Mouse (Mus musculus): ENCODE results near the gene Atxn2l. TPM values are rescaled to one million over a fixed set of nuclear protein-coding genes. Genes with fewer than 3 reads are reported as not detected.

Atxn2l gene
- polyA plus RNA-seq, 1 experiment from 2014 or later: 61.9 TPM

DNA sequence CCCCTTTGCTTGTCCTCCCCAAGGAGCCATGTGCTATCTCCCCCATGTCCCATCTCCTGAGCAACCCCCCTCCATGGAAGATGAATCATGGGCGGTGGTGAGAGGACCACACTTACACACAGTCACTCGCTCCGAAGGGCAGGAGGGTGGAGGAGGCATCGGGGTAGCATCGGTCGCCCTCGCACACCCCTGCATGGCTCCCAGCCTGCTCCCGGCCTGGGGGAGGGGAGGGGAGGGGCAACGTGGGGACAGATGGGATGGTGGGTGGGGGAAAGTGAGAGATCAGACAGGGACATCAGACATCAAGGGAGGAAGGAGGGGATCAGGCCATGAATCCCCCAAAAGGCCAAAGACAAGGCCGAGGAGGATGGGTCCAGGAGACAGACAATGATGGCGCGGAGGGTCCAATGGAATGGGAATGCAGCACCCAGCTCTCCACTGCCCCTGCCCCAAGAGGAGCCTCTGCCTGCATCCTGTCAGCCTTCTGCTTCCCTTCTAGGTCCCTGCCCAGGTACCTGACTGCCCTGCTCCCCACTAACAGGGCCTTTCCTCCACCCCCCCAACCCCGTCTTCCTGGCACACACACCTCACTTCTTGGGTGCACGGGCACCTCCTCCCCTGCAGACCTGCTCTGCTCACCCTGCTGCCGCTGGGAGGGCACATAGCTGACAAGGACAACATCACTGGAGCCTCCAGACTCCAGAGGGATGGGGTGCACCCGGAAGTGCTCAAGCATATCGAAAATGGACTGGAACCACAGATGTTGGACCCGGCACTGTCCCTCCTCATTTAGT lies 35.2 kb downstream of the Atxn2l start:
- H3K4me1 ChIP-seq (ENCODE audit: insufficient read depth): no peaks in the 10 kb centered on the region
- no peaks in the 10 kb centered on the region for H3K9me3 ChIP-seq (ENCODE audit: low read depth, low read length)
- no peak for DNase-seq
- H3K36me3 ChIP-seq (ENCODE audit: insufficient read depth): peaks cover 65% of the 10 kb centered on the region
- H3K4me3 ChIP-seq (ENCODE audit: low read depth, low read length): no peak overlapping the region
- no peak overlapping the region for H3K9ac ChIP-seq
- TF ChIP-seq CTCF (IDR thresholded peaks at IDR 0.05; ENCODE audit: low read depth): no peak
- 82% methylated on average over 18 of the region's 18 CpGs for WGBS
- H3K4me2 ChIP-seq: no peak overlapping the region
- H3K27ac ChIP-seq (ENCODE audit: low read depth): no peak overlapping the region
- no peaks in the 10 kb centered on the region for H3K27me3 ChIP-seq (ENCODE audit: insufficient read depth, low read length)
- no peak for ATAC-seq (ENCODE audit: insufficient read depth)

DNA sequence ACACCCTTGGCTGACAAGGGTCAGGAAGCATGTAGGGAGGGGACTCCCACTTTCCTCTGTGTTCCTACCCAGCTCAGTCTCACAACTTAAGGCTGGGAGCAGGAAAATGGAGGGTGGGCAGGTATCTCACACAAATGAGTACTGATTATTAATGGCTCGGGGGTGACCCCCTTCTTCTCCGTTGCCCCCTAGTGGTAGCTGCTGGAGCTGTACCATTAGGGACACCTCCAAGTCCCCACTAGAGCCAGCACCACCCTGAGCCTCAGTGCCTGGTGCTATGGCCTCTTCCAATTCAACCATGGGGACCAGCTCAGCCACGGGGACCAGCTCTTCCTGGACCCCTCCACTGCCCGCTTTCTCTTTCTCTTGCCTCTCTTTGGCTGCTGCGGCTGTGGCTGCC lies 36.0 kb downstream of the Atxn2l start:
- H3K27ac ChIP-seq (ENCODE audit: low read depth): no peak overlapping the region
- H3K4me3 ChIP-seq (ENCODE audit: low read depth, low read length): no peak overlapping the region
- H3K36me3 ChIP-seq (ENCODE audit: insufficient read depth): peaks cover 59% of the 10 kb centered on the region
- ATAC-seq (ENCODE audit: insufficient read depth) (peak; percentile 47; the same call in 1 of the 2 replicates), DNase-seq (peak; percentile 47)
- TF ChIP-seq CTCF (IDR thresholded peaks at IDR 0.05; ENCODE audit: low read depth): peak; percentile 69
- 64% methylated on average over 5 of the region's 5 CpGs for WGBS
- no peaks in the 10 kb centered on the region for H3K27me3 ChIP-seq (ENCODE audit: insufficient read depth, low read length)
- no peaks in the 10 kb centered on the region for H3K4me1 ChIP-seq (ENCODE audit: insufficient read depth)
- no peaks in the 10 kb centered on the region for H3K9me3 ChIP-seq (ENCODE audit: low read depth, low read length)
- no peak overlapping the region for H3K9ac ChIP-seq
- no peak overlapping the region for H3K4me2 ChIP-seq

DNA sequence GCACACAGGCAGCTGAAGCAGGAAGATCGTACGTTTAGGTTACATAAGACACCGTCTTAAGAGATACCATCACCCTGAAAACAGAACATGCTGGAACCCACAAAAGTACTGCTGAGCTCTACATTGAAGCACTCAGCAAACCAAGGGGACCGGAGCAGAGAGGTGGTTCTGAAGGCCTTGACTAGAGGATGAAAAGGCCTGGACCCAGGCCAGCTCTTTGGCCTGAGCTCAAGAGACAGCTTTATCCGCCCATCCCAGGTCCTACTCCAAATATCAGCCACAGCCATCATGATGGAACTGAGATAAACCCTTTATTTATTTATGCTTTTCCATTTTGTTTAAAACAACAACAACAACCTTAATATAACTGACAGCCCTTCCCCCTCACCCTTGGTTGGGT lies 36.5 kb downstream of the Atxn2l start:
- ATAC-seq (ENCODE audit: insufficient read depth): no peak
- Histone ChIP-seq H3K36me3 (ENCODE audit: insufficient read depth) (peaks cover 53% of the 10 kb centered on the region), H3K27ac (ENCODE audit: low read depth) (no peak overlapping the region), H3K9me3 (ENCODE audit: low read depth, low read length) (no peaks in the 10 kb centered on the region), H3K27me3 (ENCODE audit: insufficient read depth, low read length) (no peaks in the 10 kb centered on the region), H3K9ac (no peak overlapping the region), H3K4me2 (no peak overlapping the region), H3K4me1 (ENCODE audit: insufficient read depth) (no peaks in the 10 kb centered on the region), H3K4me3 (ENCODE audit: low read depth, low read length) (no peak overlapping the region)
- no peak for DNase-seq
- TF ChIP-seq CTCF (IDR thresholded peaks at IDR 0.05; ENCODE audit: low read depth): no peak
- WGBS: 78% methylated on average over 5 of the region's 5 CpGs

DNA sequence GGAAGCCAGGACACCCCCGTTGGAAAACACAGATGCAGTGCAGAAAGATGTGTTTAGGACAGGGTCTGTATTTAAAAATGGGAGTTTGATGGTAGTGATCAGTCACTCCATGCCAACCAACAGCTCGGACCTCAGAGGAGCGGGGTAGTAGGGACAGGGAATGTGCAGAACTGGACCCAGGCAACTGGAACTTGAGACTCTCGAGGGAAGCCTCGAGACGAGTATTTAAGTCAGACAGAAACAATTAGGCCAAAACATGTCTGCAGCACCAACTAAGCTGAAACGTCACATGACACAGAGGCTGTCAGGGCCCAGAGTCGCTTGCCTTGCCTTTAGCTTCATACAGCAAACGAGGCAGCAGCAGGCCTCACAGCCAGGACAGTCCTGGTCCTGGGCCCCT lies 37.1 kb downstream of the Atxn2l start:
- no peak for TF ChIP-seq CTCF (IDR thresholded peaks at IDR 0.05; ENCODE audit: low read depth)
- H3K9ac ChIP-seq: no peak overlapping the region
- peak; percentile 15 for DNase-seq
- H3K4me3 ChIP-seq (ENCODE audit: low read depth, low read length): no peak overlapping the region
- no peaks in the 10 kb centered on the region for H3K4me1 ChIP-seq (ENCODE audit: insufficient read depth)
- H3K27ac ChIP-seq (ENCODE audit: low read depth): no peak overlapping the region; the same call in 1 of the 2 replicates
- ATAC-seq (ENCODE audit: insufficient read depth): no peak
- no peaks in the 10 kb centered on the region for H3K9me3 ChIP-seq (ENCODE audit: low read depth, low read length)
- no peaks in the 10 kb centered on the region for H3K27me3 ChIP-seq (ENCODE audit: insufficient read depth, low read length)
- no peak overlapping the region for H3K4me2 ChIP-seq
- WGBS: 36% methylated on average over 9 of the region's 9 CpGs
- peaks cover 47% of the 10 kb centered on the region for H3K36me3 ChIP-seq (ENCODE audit: insufficient read depth)

DNA sequence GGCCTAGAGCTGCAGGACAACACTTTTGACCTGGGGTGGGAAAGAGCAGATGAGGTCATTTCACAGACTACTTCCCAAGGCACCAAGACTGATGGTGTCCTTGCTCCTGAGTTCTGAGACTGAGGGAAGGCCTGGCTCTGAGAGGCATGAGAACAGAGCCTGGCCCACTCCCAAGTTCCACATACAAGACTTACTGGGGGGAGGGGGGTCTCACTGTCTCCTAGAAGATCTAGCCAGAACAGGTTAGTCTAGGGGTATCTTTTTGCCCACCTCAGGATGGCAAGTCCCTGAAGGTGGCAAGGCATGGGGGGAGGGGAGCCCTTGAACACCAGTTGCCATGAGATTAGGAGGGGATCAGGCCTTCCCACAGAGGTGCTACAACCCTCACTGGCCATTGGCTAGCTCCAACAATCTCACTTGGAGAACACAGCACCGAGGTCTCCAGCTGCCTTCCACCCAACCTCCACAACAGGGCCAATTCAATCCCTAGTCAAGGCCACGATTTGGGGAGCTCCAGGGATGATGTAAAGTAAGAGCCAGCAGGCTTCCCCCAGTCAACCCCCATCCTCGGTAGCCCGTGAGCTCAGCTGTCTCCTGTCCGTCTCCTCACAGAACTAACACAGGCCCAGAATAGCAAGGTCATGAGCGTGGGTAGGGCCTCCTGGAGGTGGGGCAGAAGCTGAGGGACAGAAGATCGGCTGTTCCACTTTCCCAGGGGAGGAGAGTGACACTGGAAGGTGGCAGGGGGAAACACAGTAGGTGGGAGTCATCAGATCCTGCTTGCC lies 37.8 kb downstream of the Atxn2l start:
- no peak overlapping the region for H3K4me2 ChIP-seq
- DNase-seq (no peak), ATAC-seq (ENCODE audit: insufficient read depth) (no peak)
- no peaks in the 10 kb centered on the region for H3K9me3 ChIP-seq (ENCODE audit: low read depth, low read length)
- no peak overlapping the region for H3K4me3 ChIP-seq (ENCODE audit: low read depth, low read length)
- 20% methylated on average over 7 of the region's 7 CpGs for WGBS
- TF ChIP-seq CTCF (IDR thresholded peaks at IDR 0.05; ENCODE audit: low read depth): no peak
- no peaks in the 10 kb centered on the region for H3K4me1 ChIP-seq (ENCODE audit: insufficient read depth)
- H3K27me3 ChIP-seq (ENCODE audit: insufficient read depth, low read length): no peaks in the 10 kb centered on the region
- peak overlapping the region; percentile 12; the same call in 1 of the 2 replicates for H3K27ac ChIP-seq (ENCODE audit: low read depth)
- H3K9ac ChIP-seq: no peak overlapping the region
- H3K36me3 ChIP-seq (ENCODE audit: insufficient read depth): peaks cover 42% of the 10 kb centered on the region

DNA sequence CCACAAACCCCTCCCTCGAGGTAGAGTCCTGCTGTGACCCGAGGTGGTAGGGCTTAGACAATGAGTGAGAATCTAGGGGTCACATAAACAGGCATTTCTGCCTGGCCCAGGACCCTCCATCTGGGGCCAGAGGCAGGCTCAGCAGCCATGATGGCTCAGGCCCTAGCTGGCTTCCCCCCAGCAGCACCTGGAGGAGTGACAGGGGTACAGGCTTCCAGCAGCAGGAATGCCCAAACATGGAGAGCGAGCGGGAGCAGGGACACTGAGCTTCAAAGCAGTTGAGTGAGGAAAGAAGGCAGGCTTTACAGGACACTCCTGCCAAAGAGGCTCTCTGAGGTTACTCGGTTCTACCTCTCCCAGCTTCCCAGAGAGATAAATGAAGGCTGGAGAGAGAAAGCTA lies 38.4 kb downstream of the Atxn2l start:
- Histone ChIP-seq H3K4me1 (ENCODE audit: insufficient read depth) (no peaks in the 10 kb centered on the region), H3K9ac (no peak overlapping the region), H3K4me3 (ENCODE audit: low read depth, low read length) (no peak overlapping the region), H3K27ac (ENCODE audit: low read depth) (peak overlapping the region; percentile 12; the same call in 1 of the 2 replicates), H3K36me3 (ENCODE audit: insufficient read depth) (peaks cover 37% of the 10 kb centered on the region), H3K27me3 (ENCODE audit: insufficient read depth, low read length) (no peaks in the 10 kb centered on the region), H3K4me2 (no peak overlapping the region), H3K9me3 (ENCODE audit: low read depth, low read length) (no peaks in the 10 kb centered on the region)
- 29% methylated on average over 5 of the region's 5 CpGs for WGBS
- DNase-seq: no peak
- TF ChIP-seq CTCF (IDR thresholded peaks at IDR 0.05; ENCODE audit: low read depth): no peak
- no peak for ATAC-seq (ENCODE audit: insufficient read depth)

DNA sequence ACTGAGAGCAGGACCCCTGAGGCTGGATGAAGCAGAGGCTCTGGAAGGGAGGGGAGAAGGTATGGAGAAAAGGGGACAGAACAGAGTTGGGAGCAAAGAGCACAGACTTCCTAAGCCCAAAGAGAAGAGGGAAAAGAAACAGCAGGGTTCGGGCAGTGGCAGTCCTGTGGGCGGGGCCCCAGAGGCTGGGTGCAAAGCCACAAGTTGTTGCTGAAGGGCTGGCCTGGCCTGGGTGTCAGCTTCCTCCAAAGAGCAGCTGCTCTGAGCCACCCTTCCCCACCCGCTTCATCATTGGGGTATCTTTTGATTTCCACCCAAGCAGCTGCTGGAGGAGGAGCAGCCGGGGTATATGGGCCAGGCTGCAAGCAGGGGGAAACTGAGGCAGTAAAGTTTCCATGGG lies 39.1 kb downstream of the Atxn2l start:
- Histone ChIP-seq H3K27ac (ENCODE audit: low read depth) (no peak overlapping the region), H3K4me3 (ENCODE audit: low read depth, low read length) (no peak overlapping the region), H3K36me3 (ENCODE audit: insufficient read depth) (peaks cover 30% of the 10 kb centered on the region), H3K9ac (0 out of 2 replicates have a peak overlapping the region, but pooled peaks have one; percentile 6), H3K4me1 (ENCODE audit: insufficient read depth) (no peaks in the 10 kb centered on the region), H3K4me2 (no peak overlapping the region), H3K27me3 (ENCODE audit: insufficient read depth, low read length) (no peaks in the 10 kb centered on the region), H3K9me3 (ENCODE audit: low read depth, low read length) (no peaks in the 10 kb centered on the region)
- TF ChIP-seq CTCF (IDR thresholded peaks at IDR 0.05; ENCODE audit: low read depth): no peak
- no peak for ATAC-seq (ENCODE audit: insufficient read depth)
- no peak for DNase-seq
- 48% methylated on average over 4 of the region's 4 CpGs for WGBS

All from lung, embryonic 14.5 days (tissue).